Mouse (Mus musculus) forebrain, embryonic 14.5 days (tissue): Measurements from ENCODE around the gene Ntf3. TPM values are rescaled to one million over a fixed set of nuclear protein-coding genes. Genes with fewer than 3 reads are reported as not detected.

ENCODE experiments used
- ATAC-seq: fragments of 200-750 bp; cut with Nextera tagmentation; 2 replicates; pipeline ENCODE4 v1.8.0; 2017; ENCODE audit warnings: mild to moderate bottlenecking, moderate library complexity
- DNase-seq: peaks from one replicate; pipeline ENCODE4 v3.0.0-alpha.2; 2015; ENCODE audit warnings: low spot score
- H3K27ac ChIP-seq: fragments of 300-500 bp; sonication (generic); 2 replicates; pipeline ENCODE4 v1.5.1; 2014; ENCODE audit warnings: low read depth, mild to moderate bottlenecking, control low read depth, low read length, moderate library complexity
- H3K27me3 ChIP-seq: fragments of 300-500 bp; sonication (generic); replicated peaks from 2 replicates; pipeline ENCODE4 v1.6.1; 2014; ENCODE audit warnings: low read length, control low read depth, mixed read lengths; ENCODE audit not compliant: control insufficient read depth, insufficient read depth
- H3K36me3 ChIP-seq: fragments of 300-500 bp; sonication (generic); 2 replicates; pipeline ENCODE4 v1.6.1; 2014; ENCODE audit warnings: low read length, control low read depth; ENCODE audit not compliant: control insufficient read depth, insufficient read depth
- H3K4me1 ChIP-seq: fragments of 300-500 bp; sonication (generic); 2 replicates; pipeline ENCODE4 v1.6.1; 2014; ENCODE audit warnings: antibody characterized with exemption, low read length, control low read depth; ENCODE audit not compliant: control insufficient read depth, insufficient read depth
- H3K4me2 ChIP-seq: fragments of 300-500 bp; sonication (generic); 2 replicates; pipeline ENCODE4 v1.6.1; 2014; ENCODE audit warnings: mild to moderate bottlenecking, control low read depth, low read length
- H3K4me3 ChIP-seq: fragments of 300-500 bp; sonication (generic); 2 replicates; pipeline ENCODE4 v1.5.1; 2014; ENCODE audit warnings: low read depth, low read length, control low read depth
- H3K9ac ChIP-seq: fragments of 300-500 bp; sonication (generic); 2 replicates; pipeline ENCODE4 v1.6.1; 2014; ENCODE audit warnings: mild to moderate bottlenecking, low read length, control low read depth, moderate library complexity
- H3K9me3 ChIP-seq: fragments of 300-500 bp; sonication (generic); replicated peaks from 2 replicates; pipeline ENCODE4 v1.6.1; 2016; ENCODE audit warnings: low read length, control low read depth, mixed read lengths; ENCODE audit not compliant: control insufficient read depth
- WGBS: fragments of 180-500 bp; shearing (Covaris S2); extraction: QIAGEN DNeasy Blood & Tissue Kit; methylation state at CpG from one replicate; pipeline ENCODE4 v1.1.7; 2014; 5-methylcytosine and 5-hydroxymethylcytosine counted together
- polyA plus RNA-seq: library from polyadenylated mRNA; unstranded; fragments of >200 nt; fragmentation: Nextera tagmentation; extraction: Ambion mirVana; gene quantifications from 2 replicates; pipeline ENCODE4 v1.2.1, GENCODE M21; 2014

The Ntf3 gene
- polyA plus RNA-seq, 1 experiment from 2014 or later, result 3.4 TPM

DNA sequence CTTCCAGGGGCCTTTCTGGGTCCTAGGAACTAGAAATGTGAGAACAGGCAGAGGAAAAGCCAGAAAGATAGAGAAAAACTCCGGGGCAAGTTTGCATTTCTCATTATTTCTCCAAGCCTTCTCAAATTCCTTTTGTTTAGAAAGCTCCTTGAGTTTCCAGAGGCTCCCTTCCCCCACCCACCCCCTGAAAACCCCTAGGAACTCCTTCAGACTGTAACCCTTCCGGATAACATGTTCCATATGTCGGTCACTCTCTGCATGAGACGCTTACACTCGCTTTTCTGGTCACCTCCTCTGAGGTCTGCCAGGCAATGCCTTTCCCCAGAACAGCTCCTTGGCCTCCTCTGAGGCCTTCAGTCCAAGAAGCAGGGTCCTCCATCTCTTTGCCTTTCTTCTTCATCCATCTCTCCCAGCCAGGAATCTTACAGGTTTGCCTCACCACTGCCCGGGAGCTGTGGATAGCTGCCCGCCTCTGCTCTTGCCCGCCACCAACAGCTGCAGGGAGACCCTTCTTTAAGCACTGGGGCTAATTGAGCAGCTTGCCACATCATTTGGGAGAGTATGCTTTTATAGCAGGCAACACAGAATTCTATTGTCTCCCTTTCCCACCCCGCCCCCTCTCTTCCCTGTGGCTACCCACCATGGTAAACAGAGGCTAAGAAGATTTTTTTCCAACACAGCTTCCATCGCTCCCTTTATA lies 51.6 kb downstream of the Ntf3 start:
- Histone ChIP-seq H3K4me3 (no peak overlapping the region), H3K9me3 (no peaks in the 10 kb centered on the region), H3K27me3 (no peaks in the 10 kb centered on the region), H3K9ac (no peak overlapping the region), H3K4me2 (no peak overlapping the region), H3K4me1 (no peaks in the 10 kb centered on the region), H3K27ac (no peak overlapping the region), H3K36me3 (no peaks in the 10 kb centered on the region)
- DNase-seq, result no peak
- 52% methylated on average over 10 of the region's 10 CpGs for WGBS
- no peak for ATAC-seq

DNA sequence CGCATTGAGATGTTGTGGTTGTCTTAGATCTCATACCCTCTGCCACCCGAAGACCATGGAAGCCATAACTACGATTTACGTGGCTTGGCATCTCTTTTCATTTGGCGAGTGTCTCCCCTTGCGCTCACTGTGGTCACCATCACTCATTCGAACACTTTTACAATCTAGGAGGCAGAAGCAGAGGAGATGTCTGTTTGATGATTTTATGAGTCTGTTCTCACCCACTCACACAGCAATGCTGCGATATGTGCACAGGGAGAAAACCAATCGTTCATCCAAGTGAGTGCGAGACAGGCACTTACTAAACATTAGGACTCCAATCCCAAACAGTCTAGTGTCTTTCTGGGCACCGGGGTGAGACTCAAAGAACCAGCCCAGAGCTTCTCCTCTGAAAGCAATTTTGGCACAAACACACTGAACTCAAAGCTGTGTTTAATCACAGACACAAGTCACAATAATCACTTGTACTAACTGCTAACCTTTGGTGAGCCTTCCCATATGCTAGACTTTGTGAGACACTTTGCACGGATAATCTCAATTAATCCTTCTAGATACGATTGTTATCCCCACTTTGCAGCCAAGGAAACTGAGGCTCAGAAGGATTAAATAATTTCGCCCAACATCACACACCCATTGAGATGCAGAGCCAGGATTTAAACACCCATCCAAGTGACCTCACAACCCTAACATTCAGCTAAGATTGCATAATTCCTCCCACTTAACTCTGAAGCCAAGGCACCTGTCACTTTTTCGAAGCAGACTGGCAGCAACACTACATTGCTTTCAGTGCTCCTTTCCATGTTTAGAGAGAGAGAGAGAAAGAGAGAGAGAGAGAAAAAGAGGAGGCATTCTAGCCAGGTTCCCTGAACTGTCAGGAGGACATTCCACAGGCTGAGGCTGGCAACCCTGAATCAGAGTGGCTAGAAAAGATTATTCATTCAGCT lies 55.5 kb downstream of the Ntf3 start:
- DNase-seq, result no peak
- Histone ChIP-seq H3K9ac (no peak overlapping the region), H3K9me3 (no peaks in the 10 kb centered on the region), H3K27ac (no peak overlapping the region), H3K4me1 (no peaks in the 10 kb centered on the region), H3K36me3 (no peaks in the 10 kb centered on the region), H3K4me3 (no peak overlapping the region), H3K4me2 (no peak overlapping the region), H3K27me3 (no peaks in the 10 kb centered on the region)
- no peak for ATAC-seq
- WGBS, result 91% methylated on average over 15 of the region's 15 CpGs

- 74% methylated on average over 5 of the region's 5 CpGs for WGBS
- H3K27ac ChIP-seq, result no peak overlapping the region
- no peaks in the 10 kb centered on the region for H3K4me1 ChIP-seq
- no peak overlapping the region for H3K4me2 ChIP-seq
- H3K9me3 ChIP-seq, result no peaks in the 10 kb centered on the region
- H3K36me3 ChIP-seq, result no peaks in the 10 kb centered on the region
- ATAC-seq, result no peak
- DNase-seq, result no peak
- no peak overlapping the region for H3K9ac ChIP-seq
- no peak overlapping the region for H3K4me3 ChIP-seq
- H3K27me3 ChIP-seq, result no peaks in the 10 kb centered on the region
Measured at GRCm38 (mm10) chr6:126109184-126109583, 57.5 kb downstream of the Ntf3 start.

DNA sequence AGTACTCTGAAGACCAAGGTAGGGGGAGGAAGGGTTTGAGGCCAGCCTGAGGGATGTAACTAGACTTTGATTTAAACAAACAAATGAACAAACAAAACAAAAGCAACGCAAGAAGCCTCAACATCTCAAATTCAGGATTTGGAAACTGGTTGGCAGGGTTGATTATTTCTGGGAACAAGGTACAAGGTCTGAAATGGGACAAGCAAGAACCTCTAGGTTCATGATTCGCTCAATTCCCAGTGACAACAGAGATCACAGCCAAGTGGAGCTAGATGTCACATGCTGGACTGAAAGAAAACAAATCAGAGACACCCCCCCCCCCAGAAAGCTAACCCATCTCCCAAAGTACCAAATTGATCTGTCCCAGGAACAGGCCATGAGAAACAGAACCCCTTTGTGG lies 57.9 kb downstream of the Ntf3 start:
- Histone ChIP-seq H3K4me2 (no peak overlapping the region), H3K9me3 (no peaks in the 10 kb centered on the region), H3K27ac (no peak overlapping the region), H3K4me1 (no peaks in the 10 kb centered on the region), H3K36me3 (no peaks in the 10 kb centered on the region), H3K4me3 (no peak overlapping the region), H3K9ac (no peak overlapping the region), H3K27me3 (no peaks in the 10 kb centered on the region)
- WGBS, result 84% methylated on average over 2 of the region's 2 CpGs
- DNase-seq (no peak), ATAC-seq (no peak)

DNA sequence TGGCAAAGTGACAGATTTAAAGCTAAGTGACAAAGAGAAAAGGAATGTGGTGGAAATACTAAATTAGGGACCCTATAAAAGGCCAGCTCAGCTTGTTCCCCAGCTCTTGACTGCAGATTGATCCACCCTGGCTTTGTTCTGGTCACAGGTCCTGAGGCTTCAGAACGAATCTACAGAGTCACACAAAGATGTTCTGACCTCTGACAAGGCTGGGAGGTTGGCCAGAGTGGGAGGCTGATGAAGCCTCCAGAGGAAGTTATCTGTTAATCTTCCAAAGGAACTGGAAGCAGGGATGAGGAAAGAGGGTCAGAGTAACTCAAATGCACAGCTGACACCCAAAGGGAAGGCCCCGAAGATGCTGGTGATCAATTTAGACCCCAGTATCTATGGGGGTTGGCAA lies 59.3 kb downstream of the Ntf3 start:
- Histone ChIP-seq H3K4me1 (no peaks in the 10 kb centered on the region), H3K4me2 (no peak overlapping the region), H3K27me3 (no peaks in the 10 kb centered on the region), H3K9ac (no peak overlapping the region), H3K27ac (no peak overlapping the region), H3K9me3 (no peaks in the 10 kb centered on the region), H3K4me3 (no peak overlapping the region), H3K36me3 (no peaks in the 10 kb centered on the region)
- DNase-seq (no peak), ATAC-seq (no peak)
- WGBS, result 69% methylated on average over 2 of the region's 2 CpGs

GRCm38 (mm10) chr6:126106798-126107173 lies 59.9 kb downstream of the Ntf3 start:
- DNase-seq (no peak), ATAC-seq (no peak)
- Histone ChIP-seq H3K9ac (no peak overlapping the region), H3K4me2 (no peak overlapping the region), H3K27me3 (no peaks in the 10 kb centered on the region), H3K9me3 (no peaks in the 10 kb centered on the region), H3K4me3 (no peak overlapping the region), H3K36me3 (no peaks in the 10 kb centered on the region), H3K27ac (no peak overlapping the region), H3K4me1 (no peaks in the 10 kb centered on the region)
- 73% methylated on average over 2 of the region's 2 CpGs for WGBS

DNA sequence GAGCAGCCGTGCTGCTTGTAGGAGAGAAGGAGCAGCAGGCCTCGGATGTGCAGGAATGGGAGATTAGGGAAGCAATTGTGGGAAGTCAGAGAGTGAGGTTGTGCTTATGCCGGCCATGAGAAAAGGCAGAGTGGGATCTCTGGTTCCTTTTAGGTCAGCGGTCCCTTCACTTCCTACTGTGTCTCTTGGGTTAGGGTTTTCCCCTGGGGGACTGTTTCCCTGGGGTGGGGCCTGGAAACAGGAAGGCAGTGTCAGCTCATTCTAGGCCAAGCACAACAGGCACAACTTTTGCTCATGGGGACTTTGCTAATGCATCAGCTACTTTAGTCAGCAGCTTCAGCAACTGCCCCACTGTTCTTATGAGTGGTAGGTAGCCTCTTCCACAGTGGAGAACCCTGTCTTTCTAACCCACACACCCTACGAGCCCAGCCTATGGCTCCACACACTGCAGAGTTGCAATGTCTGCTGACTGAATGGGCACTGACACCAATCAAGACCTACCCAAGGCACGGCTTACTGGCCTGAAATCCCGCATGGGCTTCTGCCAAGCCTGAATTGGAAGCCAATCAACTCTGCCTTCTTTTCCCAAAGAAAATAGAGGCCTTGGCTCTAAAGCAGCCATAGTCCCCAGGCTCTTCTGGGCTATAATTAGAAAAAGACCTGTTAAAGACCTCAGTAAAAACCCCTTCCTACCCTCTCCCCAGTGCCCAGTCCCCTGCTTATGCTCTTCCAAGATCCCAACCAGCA lies 60.5 kb downstream of the Ntf3 start:
- DNase-seq, result peak; percentile 70

DNA sequence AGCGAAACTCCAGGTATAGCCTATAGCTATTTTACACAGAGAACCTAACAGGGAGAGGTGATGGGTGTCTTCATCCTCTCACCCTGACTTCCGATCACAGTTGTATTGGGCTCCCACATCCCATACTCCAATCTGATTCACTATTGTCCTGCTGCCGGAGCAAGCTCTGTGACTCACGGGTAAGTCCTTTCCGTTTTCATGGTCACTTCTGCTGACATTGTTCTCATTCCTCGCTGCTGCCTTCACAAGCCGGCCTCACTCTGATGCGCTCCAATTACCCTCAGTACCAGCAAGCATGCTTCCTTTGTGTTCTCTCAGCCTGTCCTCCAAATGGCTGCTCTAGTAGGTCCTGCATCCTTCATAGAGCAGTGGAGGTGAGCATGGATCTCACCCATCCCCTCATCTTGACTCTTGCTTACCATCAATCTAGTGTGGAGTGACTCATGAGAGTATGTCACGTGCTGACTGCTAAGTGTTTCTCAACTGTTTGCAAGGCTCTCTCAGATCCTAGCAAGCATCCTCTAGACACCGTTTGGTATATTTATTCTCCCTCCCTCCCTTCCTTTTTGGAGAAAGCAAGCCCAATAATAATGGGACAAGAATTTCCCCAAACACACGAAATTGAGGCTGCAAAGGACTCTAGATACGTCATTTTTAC lies 61.5 kb downstream of the Ntf3 start:
- no peaks in the 10 kb centered on the region for H3K4me1 ChIP-seq
- H3K27ac ChIP-seq, result no peak overlapping the region
- H3K4me3 ChIP-seq, result no peak overlapping the region
- ATAC-seq (no peak), DNase-seq (no peak)
- no peaks in the 10 kb centered on the region for H3K9me3 ChIP-seq
- H3K36me3 ChIP-seq, result no peaks in the 10 kb centered on the region
- no peaks in the 10 kb centered on the region for H3K27me3 ChIP-seq
- H3K4me2 ChIP-seq, result no peak overlapping the region
- H3K9ac ChIP-seq, result no peak overlapping the region
- 83% methylated on average over 12 of the region's 12 CpGs for WGBS

More for the DNA sequence above, 60.5 kb downstream of the Ntf3 start:
- H3K27ac ChIP-seq, result no peak overlapping the region
- WGBS, result 76% methylated on average over 7 of the region's 7 CpGs
- no peak overlapping the region for H3K9ac ChIP-seq
- no peaks in the 10 kb centered on the region for H3K9me3 ChIP-seq
- H3K27me3 ChIP-seq, result no peaks in the 10 kb centered on the region
- no peaks in the 10 kb centered on the region for H3K36me3 ChIP-seq
- H3K4me2 ChIP-seq, result no peak overlapping the region
- no peaks in the 10 kb centered on the region for H3K4me1 ChIP-seq
- no peak overlapping the region for H3K4me3 ChIP-seq
- ATAC-seq, result peak; percentile 50; the same call in 1 of the 2 replicates
